Mouse (Mus musculus) layer of hippocampus, postnatal 10 days (tissue): ENCODE data around the gene Pip4k2c. TPM values are rescaled to one million over a fixed set of nuclear protein-coding genes. Genes with fewer than 3 reads are reported as not detected.

Source experiments
- DNase-seq, 2 experiments: peaks; one replicate each; pipeline ENCODE4 v3.0.0; 2021; ENCODE audit warnings: low spot score in 2 of 2
- total RNA-seq, 2 experiments: library from RNA; stranded (reverse); gene quantifications; 2 replicates each; pipeline ENCODE4 v1.2.3; 2021

The Pip4k2c gene
- total RNA-seq, 2 experiments from 2014 or later, result 38.3 to 38.4 TPM

- DNase-seq, result peak in 1 of 2 experiments; percentile 62
Measured at GRCm38 (mm10) chr10:127189651-127190381, 21.6 kb downstream of the Pip4k2c start, which contains the start of gene Arhgef25. Gene Arhgef25 (minus strand): TSS chr10:127190083.

- peak; percentile 55 to 63 for DNase-seq
Measured at GRCm38 (mm10) chr10:127189116-127189650, 22.2 kb downstream of the Pip4k2c start.

- DNase-seq, result peak; percentile 59 to 75
Measured at GRCm38 (mm10) chr10:127188465-127189115, 22.8 kb downstream of the Pip4k2c start.

GRCm38 (mm10) chr10:127188079-127188453 lies 23.3 kb downstream of the Pip4k2c start:
- DNase-seq, result peak in 1 of 2 experiments; percentile 40

- peak; percentile 56 to 70 for DNase-seq
Measured at GRCm38 (mm10) chr10:127187371-127188078, 23.9 kb downstream of the Pip4k2c start.

GRCm38 (mm10) chr10:127186451-127186850 lies 24.9 kb downstream of the Pip4k2c start:
- no peak for DNase-seq

GRCm38 (mm10) chr10:127185506-127185905 lies 25.9 kb downstream of the Pip4k2c start:
- DNase-seq, result no peak

GRCm38 (mm10) chr10:127185101-127185500 lies 26.3 kb downstream of the Pip4k2c start:
- no peak for DNase-seq

GRCm38 (mm10) chr10:127183759-127184158 lies 27.6 kb downstream of the Pip4k2c start:
- DNase-seq, result no peak

GRCm38 (mm10) chr10:127182624-127183023 lies 28.8 kb downstream of the Pip4k2c start:
- DNase-seq, result no peak

GRCm38 (mm10) chr10:127181566-127181965 lies 29.8 kb downstream of the Pip4k2c start:
- DNase-seq, result no peak

GRCm38 (mm10) chr10:127180695-127181047 lies 30.7 kb downstream of the Pip4k2c start:
- no peak for DNase-seq

GRCm38 (mm10) chr10:127179871-127180694 lies 31.3 kb downstream of the Pip4k2c start, which contains the start of gene Slc26a10:
Gene Slc26a10 (minus strand): TSS chr10:127180645.
- peak in 1 of 2 experiments; percentile 64 for DNase-seq

- DNase-seq, result peak in 1 of 2 experiments; percentile 20
Measured at GRCm38 (mm10) chr10:127178286-127179027, 32.9 kb downstream of the Pip4k2c start.

- peak; percentile 85 to 87 for DNase-seq
Measured at GRCm38 (mm10) chr10:127177719-127178118, 33.7 kb downstream of the Pip4k2c start.

GRCm38 (mm10) chr10:127177235-127177634 lies 34.1 kb downstream of the Pip4k2c start:
- peak in 1 of 2 experiments; percentile 3 for DNase-seq

- no peak for DNase-seq
Measured at GRCm38 (mm10) chr10:127176756-127177155, 34.6 kb downstream of the Pip4k2c start.

- DNase-seq, result peak in 1 of 2 experiments; percentile 2
Measured at GRCm38 (mm10) chr10:127176228-127176627, 35.2 kb downstream of the Pip4k2c start.

GRCm38 (mm10) chr10:127174170-127174569 lies 37.2 kb downstream of the Pip4k2c start:
- peak in 1 of 2 experiments; percentile 4 for DNase-seq
